Mouse (Mus musculus): ENCODE results near the gene Olah. TPM values are rescaled to one million over a fixed set of nuclear protein-coding genes. Genes with fewer than 3 reads are reported as not detected.

The Olah gene
- polyA plus RNA-seq, 1 experiment, result not detected

DNA sequence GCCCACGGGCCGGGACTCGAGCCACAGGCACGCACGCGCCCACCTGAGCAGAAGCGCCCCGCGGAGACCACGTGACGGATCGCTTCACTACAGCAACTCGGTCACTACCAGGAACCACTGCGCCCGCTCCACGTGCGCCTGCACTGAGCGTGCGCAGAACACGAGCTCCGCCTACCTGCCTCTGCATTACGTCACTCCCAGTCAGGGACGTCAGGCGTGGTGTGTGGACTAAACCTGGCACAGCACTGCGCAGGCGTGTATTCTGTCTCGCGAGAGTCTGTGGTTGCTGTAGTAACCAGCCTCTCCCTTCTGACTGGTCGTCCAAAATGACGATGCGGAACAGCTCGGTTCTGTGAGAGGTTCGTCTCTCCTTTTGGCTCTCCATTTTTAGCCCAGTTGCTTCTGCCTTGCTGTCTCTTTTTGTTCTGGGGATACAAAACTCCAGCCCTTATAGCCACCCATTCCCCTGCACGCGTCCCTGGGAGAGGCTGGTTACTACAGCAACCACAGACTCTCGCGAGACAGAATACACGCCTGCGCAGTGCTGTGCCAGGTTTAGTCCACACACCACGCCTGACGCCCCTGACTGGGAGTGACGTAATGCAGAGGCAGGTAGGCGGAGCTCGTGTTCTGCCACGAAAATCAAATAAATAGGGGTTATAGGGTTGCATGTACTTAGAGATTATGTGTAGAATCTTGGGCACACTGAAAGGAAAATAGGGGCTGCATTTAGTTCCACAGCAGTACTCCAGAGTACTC lies 64.3 kb downstream of the Olah start, which contains the start of gene Rpp38:
Rpp38 (minus strand) TSS at position 160 of the 759 bp plus-strand sequence.
- Histone ChIP-seq H3K4me1 (ENCODE audit: control insufficient read depth) (peaks cover 39% of the 10 kb centered on the region), H3K27me3 (ENCODE audit: control insufficient read depth) (peaks cover under 1% of the 10 kb centered on the region), H3K36me3 (ENCODE audit: control insufficient read depth) (peaks cover 26% of the 10 kb centered on the region), H3K9me3 (ENCODE audit: control insufficient read depth, low read length) (no peaks in the 10 kb centered on the region), H3K4me3 (replicated peaks) (peak within 1 kb of the TSS; percentile 81)
- TF ChIP-seq TAL1 (IDR thresholded peaks at IDR 0.05; ENCODE audit: low read length) (no peak), GATA1 (IDR thresholded peaks at IDR 0.05; ENCODE audit: low read length) (no peak)

DNA sequence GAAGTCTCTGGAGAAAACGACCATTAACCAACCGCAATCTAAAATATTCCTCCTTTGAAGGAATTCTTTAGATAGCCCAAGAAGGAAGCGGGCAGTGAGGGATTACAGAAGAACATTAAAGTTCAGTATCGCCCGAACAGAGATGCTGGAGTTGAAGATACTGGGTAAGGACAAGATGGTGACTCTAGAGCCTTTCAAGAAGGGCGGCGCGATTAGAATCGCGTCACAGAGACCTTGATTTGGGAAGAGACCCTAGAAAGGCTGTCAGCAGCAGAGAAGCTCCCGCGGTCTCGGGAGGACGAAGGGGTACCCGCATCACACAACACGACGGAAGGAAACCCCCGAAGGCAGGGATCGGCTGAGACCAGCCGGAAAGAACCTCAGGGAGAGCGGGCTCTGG lies 65.0 kb downstream of the Olah start:
- TF ChIP-seq GATA1 (IDR thresholded peaks at IDR 0.05; ENCODE audit: low read length), result no peak
- no peak for TF ChIP-seq TAL1 (IDR thresholded peaks at IDR 0.05; ENCODE audit: low read length)
- no peaks in the 10 kb centered on the region for H3K9me3 ChIP-seq (ENCODE audit: control insufficient read depth, low read length)
- no peaks in the 10 kb centered on the region for H3K27me3 ChIP-seq (ENCODE audit: control insufficient read depth)
- H3K4me3 ChIP-seq (replicated peaks), result peak overlapping the region; percentile 81
- peaks cover 39% of the 10 kb centered on the region for H3K4me1 ChIP-seq (ENCODE audit: control insufficient read depth)
- peaks cover 31% of the 10 kb centered on the region for H3K36me3 ChIP-seq (ENCODE audit: control insufficient read depth)

DNA sequence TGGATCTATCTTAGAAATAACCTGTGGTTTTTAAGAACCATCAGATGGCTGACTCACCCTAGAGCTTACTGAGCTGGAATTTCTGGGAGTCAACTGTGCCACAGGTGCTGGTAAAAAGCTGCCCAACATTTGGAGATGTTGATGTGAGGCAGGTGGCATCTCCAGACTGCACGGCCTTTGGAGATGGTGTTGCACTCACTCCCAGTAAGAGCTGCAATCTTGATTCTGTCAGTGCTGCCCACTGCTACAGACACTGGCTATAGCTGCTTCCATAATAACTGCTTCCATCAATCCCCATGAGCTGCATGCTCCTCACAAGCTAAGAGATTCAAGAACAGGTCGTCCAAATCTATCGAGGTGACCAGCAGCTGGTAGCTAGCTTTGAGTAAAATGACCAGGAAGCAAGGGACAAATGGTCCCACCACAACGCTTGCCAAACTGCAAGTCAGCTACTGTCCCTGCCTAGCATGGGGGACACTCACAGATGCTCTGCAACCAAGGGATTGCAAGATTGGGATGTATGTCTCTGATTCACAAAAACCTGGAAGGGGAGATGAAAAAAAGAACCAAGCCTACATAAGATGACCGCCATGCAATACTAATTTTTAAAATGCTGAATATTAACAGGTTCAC lies 65.8 kb downstream of the Olah start:
- H3K27me3 ChIP-seq (ENCODE audit: control insufficient read depth), result no peaks in the 10 kb centered on the region
- peak overlapping the region; percentile 81 for H3K4me3 ChIP-seq (replicated peaks)
- peaks cover 37% of the 10 kb centered on the region for H3K4me1 ChIP-seq (ENCODE audit: control insufficient read depth)
- H3K9me3 ChIP-seq (ENCODE audit: control insufficient read depth, low read length), result no peaks in the 10 kb centered on the region
- TF ChIP-seq GATA1 (IDR thresholded peaks at IDR 0.05; ENCODE audit: low read length), result no peak
- no peak for TF ChIP-seq TAL1 (IDR thresholded peaks at IDR 0.05; ENCODE audit: low read length)
- H3K36me3 ChIP-seq (ENCODE audit: control insufficient read depth), result peaks cover 38% of the 10 kb centered on the region

DNA sequence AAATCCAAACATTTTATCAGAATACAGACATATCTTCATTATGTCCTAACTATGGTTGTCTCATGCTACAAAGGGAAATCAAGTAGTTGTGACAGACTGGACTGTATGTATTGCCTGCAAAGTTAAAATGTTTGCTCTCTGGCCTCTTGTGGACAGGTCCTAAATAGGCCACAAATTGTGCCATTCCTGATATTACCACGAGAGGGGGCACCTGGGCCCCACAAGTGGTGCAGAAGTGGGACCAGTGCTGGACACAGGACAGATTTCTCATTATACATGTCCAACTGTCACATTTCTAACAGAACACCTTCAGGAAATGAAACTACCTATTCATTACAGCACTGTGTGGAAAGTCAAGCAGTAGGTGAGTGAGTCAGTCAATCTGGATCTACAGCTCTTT lies 69.7 kb downstream of the Olah start:
- Histone ChIP-seq H3K4me1 (ENCODE audit: control insufficient read depth) (peaks cover 18% of the 10 kb centered on the region), H3K4me3 (replicated peaks) (no peak overlapping the region), H3K9me3 (ENCODE audit: control insufficient read depth, low read length) (no peaks in the 10 kb centered on the region), H3K36me3 (ENCODE audit: control insufficient read depth) (peaks cover 72% of the 10 kb centered on the region), H3K27me3 (ENCODE audit: control insufficient read depth) (no peaks in the 10 kb centered on the region)
- TF ChIP-seq TAL1 (IDR thresholded peaks at IDR 0.05; ENCODE audit: low read length), result no peak
- TF ChIP-seq GATA1 (IDR thresholded peaks at IDR 0.05; ENCODE audit: low read length), result no peak

DNA sequence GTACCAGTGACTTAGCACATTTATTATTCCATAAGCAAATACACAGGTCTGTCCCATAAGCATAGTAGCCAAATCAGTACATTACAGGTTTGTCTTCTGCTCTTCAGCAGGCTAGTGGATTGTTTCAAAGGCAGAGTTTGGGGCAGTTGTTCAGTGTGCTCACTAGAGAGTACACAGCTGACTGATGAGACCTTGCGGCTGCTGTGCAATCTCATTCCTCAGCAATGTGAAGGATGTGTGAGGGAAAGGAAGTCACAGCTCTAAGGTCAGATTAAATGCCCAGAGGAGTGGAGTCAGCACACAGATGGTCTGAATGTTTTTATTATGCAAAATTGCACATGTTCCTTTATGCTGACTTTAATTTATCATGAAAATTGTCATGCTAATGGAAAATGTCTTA lies 70.5 kb downstream of the Olah start:
- no peak for TF ChIP-seq GATA1 (IDR thresholded peaks at IDR 0.05; ENCODE audit: low read length)
- TF ChIP-seq TAL1 (IDR thresholded peaks at IDR 0.05; ENCODE audit: low read length), result no peak
- no peaks in the 10 kb centered on the region for H3K27me3 ChIP-seq (ENCODE audit: control insufficient read depth)
- H3K4me3 ChIP-seq (replicated peaks), result no peak overlapping the region
- H3K9me3 ChIP-seq (ENCODE audit: control insufficient read depth, low read length), result no peaks in the 10 kb centered on the region
- H3K36me3 ChIP-seq (ENCODE audit: control insufficient read depth), result peaks cover 77% of the 10 kb centered on the region
- H3K4me1 ChIP-seq (ENCODE audit: control insufficient read depth), result peaks cover 10% of the 10 kb centered on the region

DNA sequence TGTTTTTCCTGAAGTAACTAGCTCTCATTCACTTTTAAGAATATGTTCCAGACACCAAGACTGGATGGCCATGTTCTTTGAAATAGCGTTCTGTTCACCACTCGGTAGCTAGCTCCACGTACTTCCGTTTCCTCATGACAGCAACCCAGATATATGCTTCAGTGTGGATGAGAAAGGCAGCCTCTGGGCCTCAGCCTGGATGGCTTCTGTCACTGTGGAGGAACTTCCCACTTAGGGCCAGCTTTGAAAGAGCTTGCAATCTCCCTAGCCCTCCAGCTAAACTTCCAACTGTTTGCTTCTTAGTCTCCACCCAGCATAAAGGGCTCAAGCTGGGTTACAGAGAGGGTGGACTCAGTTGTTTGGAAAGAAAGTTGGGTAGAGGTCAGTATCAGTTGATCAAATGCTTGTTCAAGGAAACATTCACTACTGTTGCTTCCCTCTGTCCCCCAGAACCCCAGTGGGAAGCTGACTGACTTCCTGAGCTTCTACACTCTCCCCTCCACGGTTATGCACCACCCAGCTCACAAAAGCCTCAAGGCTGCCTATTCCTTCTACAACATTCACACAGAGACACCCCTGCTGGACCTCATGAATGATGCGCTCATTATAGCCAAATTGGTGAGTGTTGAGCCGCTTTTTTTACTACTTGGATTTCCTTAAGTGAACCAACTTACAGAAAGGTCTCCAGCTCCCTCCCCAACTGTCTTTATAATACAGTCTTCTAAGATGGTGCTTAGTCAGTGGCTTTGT lies 72.5 kb downstream of the Olah start:
- TF ChIP-seq TAL1 (IDR thresholded peaks at IDR 0.05; ENCODE audit: low read length) (no peak), GATA1 (IDR thresholded peaks at IDR 0.05; ENCODE audit: low read length) (no peak)
- H3K4me3 ChIP-seq (replicated peaks), result no peak overlapping the region
- no peaks in the 10 kb centered on the region for H3K27me3 ChIP-seq (ENCODE audit: control insufficient read depth)
- no peaks in the 10 kb centered on the region for H3K4me1 ChIP-seq (ENCODE audit: control insufficient read depth)
- H3K9me3 ChIP-seq (ENCODE audit: control insufficient read depth, low read length), result no peaks in the 10 kb centered on the region
- peaks cover 79% of the 10 kb centered on the region for H3K36me3 ChIP-seq (ENCODE audit: control insufficient read depth)

DNA sequence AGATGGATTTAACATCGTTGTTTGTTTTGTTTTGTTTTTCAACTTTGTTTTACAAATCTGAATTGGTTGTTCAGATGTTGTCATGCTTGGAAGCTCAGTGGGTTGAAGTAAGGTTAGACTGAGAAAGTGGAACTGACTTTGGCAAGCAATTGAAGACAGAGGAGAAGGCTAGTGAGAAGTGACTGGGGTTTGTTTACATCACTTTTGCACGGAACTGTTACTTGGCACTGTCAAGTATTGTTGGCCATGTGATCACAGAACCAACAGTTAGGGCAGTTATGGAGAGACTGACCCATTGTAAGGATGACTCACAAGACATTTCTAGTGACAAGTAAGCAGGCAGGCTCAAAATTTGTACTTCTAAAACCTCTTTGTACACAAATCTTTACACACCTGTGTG lies 73.9 kb downstream of the Olah start:
- H3K4me1 ChIP-seq (ENCODE audit: control insufficient read depth), result no peaks in the 10 kb centered on the region
- no peak overlapping the region for H3K4me3 ChIP-seq (replicated peaks)
- TF ChIP-seq GATA1 (IDR thresholded peaks at IDR 0.05; ENCODE audit: low read length) (no peak), TAL1 (IDR thresholded peaks at IDR 0.05; ENCODE audit: low read length) (no peak)
- no peaks in the 10 kb centered on the region for H3K27me3 ChIP-seq (ENCODE audit: control insufficient read depth)
- H3K36me3 ChIP-seq (ENCODE audit: control insufficient read depth), result peaks cover 77% of the 10 kb centered on the region
- H3K9me3 ChIP-seq (ENCODE audit: control insufficient read depth, low read length), result no peaks in the 10 kb centered on the region

DNA sequence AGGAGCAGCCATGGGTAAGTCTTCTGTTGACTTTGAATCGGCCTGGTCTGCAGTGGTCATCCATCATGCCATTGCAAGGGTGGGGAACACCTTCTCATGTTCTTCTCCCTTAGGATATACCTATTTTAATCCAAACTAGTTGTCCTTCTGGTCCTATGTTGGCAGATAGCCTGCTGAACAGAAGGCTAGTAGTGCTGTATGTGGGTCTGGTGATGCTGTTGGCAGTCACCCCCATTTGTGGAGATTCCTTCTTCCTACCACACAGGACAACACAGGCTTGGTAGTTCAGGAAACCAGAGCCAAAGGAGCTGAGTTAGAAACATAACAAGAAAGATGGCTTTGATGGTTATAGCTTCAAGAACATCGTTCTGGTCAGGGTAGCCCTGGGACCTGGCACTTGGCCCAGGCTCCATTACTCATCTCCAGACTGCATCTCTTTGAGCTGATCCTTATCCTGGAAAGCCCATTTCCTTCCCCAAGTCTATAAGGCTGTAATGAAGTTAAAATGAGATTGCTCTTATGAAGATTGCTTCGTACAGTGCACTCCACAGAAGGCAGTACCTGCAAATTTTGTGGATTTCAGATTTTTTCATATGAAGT lies 91.5 kb downstream of the Olah start:
- peaks cover 30% of the 10 kb centered on the region for H3K36me3 ChIP-seq (ENCODE audit: control insufficient read depth)
- no peak for TF ChIP-seq GATA1 (IDR thresholded peaks at IDR 0.05; ENCODE audit: low read length)
- TF ChIP-seq TAL1 (IDR thresholded peaks at IDR 0.05; ENCODE audit: low read length), result no peak
- H3K4me1 ChIP-seq (ENCODE audit: control insufficient read depth), result no peaks in the 10 kb centered on the region; the same call in 1 of the 2 replicates
- no peak overlapping the region for H3K4me3 ChIP-seq (replicated peaks)
- H3K27me3 ChIP-seq (ENCODE audit: control insufficient read depth), result no peaks in the 10 kb centered on the region
- no peaks in the 10 kb centered on the region for H3K9me3 ChIP-seq (ENCODE audit: control insufficient read depth, low read length)
